ENCODE assay signal across 16 mouse cellular contexts in the genomic region with DNA sequence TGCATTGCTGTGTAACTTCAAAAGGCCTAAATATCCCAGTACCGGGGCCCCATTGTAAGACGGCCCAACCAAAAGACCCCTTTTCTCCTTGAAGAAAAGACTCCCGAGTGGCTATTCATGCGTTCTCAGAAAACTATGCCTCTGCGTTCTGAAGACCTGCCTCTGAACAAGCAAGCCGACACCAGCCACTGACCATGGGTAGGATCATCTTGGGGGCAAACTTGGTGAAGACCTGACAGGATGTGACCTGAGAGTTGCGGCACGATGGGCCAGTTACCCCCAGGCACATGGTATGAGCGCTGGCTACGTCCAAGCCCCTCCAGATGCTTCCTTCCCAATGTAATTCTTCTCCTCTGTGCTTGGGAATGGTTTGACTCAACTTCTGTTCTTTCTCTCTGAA.
"Had no signal": no experiment of that assay in that cellular context is flagged by ENCODE, and none has a peak within 500 bp of the region (broad histone marks: within the 10 kb centered on the region; RNA-seq: fewer than 3 reads in every experiment).

No protein-coding gene starts in this region.

- H3K4me2 ChIP-seq: limb, embryonic 12.5 days; liver, embryonic 13.5 days; neural tube, embryonic 13.5 days had no signal

- ATAC-seq: liver, postnatal 0 days had no signal

- H3K9ac ChIP-seq: limb, embryonic 12.5 days; liver, embryonic 13.5 days; liver, postnatal 0 days; neural tube, embryonic 13.5 days had no signal

- H3K27ac ChIP-seq: kidney, postnatal 0 days; limb, embryonic 12.5 days; liver, embryonic 13.5 days; neural tube, embryonic 13.5 days had no signal

- H3K9me3 ChIP-seq: liver, embryonic 13.5 days; neural tube, embryonic 13.5 days had no signal

- H3K4me1 ChIP-seq: limb, embryonic 12.5 days; liver, embryonic 13.5 days had no signal

- H3K36me3 ChIP-seq: limb, embryonic 12.5 days; liver, embryonic 13.5 days; neural tube, embryonic 13.5 days had no signal

- H3K27me3 ChIP-seq: limb, embryonic 12.5 days; liver, embryonic 13.5 days had no signal

- DNase-seq: kidney, adult 9 months; kidney, postnatal 36 days; layer of hippocampus, adult 9-11 months; layer of hippocampus, postnatal 36 days; liver; liver, embryonic 13.5 days; liver, postnatal 0 days; retina, postnatal 1 day; right cerebral cortex, postnatal 4 days; spleen, adult 18-20 months; thymus, adult 18-20 months; thymus, postnatal 14 days had no signal

- H3K4me3 ChIP-seq: limb, embryonic 12.5 days; liver, embryonic 13.5 days; myocyte; neural tube, embryonic 13.5 days had no signal
